13 mouse cellular contexts compared by ENCODE assay signal in the genomic region with DNA sequence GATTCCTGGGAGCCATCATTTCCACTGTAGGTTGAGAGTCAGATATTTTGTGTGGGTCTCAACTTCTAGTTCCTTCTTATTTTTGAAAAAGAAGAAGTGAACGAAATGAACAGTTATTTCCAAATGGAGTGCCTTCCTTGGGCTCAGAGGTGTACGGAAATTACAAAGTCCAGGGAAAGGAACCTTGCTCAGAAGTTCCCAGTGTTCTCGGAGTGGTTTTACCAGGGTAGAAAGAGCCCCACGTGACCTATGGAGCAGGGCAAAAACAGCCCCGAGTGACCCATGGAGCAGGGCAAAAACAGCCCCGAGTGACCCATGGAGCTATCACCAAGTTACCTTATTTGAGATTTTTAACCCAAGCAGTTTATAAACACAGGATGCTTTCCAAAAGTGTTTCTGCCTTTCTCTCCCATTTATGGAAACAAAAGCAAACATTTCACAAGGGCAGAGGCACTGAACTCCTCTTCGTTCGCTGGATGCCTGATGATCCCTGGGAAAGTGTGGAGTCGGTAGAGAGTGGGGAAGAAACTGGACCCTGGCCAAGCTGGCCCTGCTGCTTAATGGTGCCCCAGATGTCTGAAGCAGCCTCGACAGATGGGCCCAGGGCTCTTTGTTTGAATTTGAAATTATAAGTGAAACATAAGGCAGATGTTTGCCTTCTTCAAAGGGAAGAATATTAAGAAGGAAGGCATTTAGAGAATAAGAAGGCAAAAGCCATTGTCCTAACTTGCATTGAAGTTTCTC.
DNase-seq lines count a peak whose midpoint lies in the region; ATAC-seq and TF ChIP-seq lines count a peak whose summit lies in the region.
"Had no signal": no experiment of that assay in that cellular context is flagged by ENCODE, and none has a peak within 500 bp of the region (broad histone marks: within the 10 kb centered on the region; RNA-seq: fewer than 3 reads in every experiment).

No protein-coding gene starts in this region.

- H3K79me2 ChIP-seq in liver, adult 2 months (ENCODE audit: control insufficient read depth, insufficient read depth, low read length), result no peaks in the 10 kb centered on the region

- H3K36me3 ChIP-seq in liver, adult 2 months (ENCODE audit: control insufficient read depth, insufficient read depth, low read length), result no peaks in the 10 kb centered on the region
- no peaks in the 10 kb centered on the region for H3K36me3 ChIP-seq in liver, embryonic 12.5 days
- no peaks in the 10 kb centered on the region for H3K36me3 ChIP-seq in liver, embryonic 16.5 days (ENCODE audit: control insufficient read depth, insufficient read depth)
- no peaks in the 10 kb centered on the region for H3K36me3 ChIP-seq in heart, embryonic 12.5 days
- H3K36me3 ChIP-seq: liver, embryonic 15.5 days had no signal

- no peak for TF ChIP-seq CTCF in liver, adult 2 months (IDR thresholded peaks at IDR 0.05; ENCODE audit: low read depth, low read length)

- H3K27me3 ChIP-seq in liver, adult 2 months (ENCODE audit: control insufficient read depth, insufficient read depth, low read length), result no peaks in the 10 kb centered on the region
- H3K27me3 ChIP-seq in liver, embryonic 12.5 days (replicated peaks), result no peaks in the 10 kb centered on the region
- no peaks in the 10 kb centered on the region for H3K27me3 ChIP-seq in liver, embryonic 16.5 days (ENCODE audit: control insufficient read depth, insufficient read depth, low read depth, low read length)
- H3K27me3 ChIP-seq in heart, embryonic 12.5 days (replicated peaks), result no peaks in the 10 kb centered on the region
- H3K27me3 ChIP-seq: liver, embryonic 15.5 days had no signal

- no peak overlapping the region for H3K4me3 ChIP-seq in liver, adult 2 months (ENCODE audit: insufficient read depth, low read depth, low read length)
- no peak overlapping the region for H3K4me3 ChIP-seq in liver, embryonic 12.5 days
- H3K4me3 ChIP-seq in liver, embryonic 16.5 days (ENCODE audit: low read depth, low read length), result no peak overlapping the region
- H3K4me3 ChIP-seq in heart, embryonic 12.5 days, result no peak overlapping the region
- H3K4me3 ChIP-seq: liver, embryonic 15.5 days had no signal

- no peak overlapping the region for H3K4me2 ChIP-seq in liver, embryonic 12.5 days
- H3K4me2 ChIP-seq in liver, embryonic 16.5 days (ENCODE audit: low read depth, low read length), result no peak overlapping the region; the same call in 1 of the 2 replicates
- H3K4me2 ChIP-seq in heart, embryonic 12.5 days, result no peak overlapping the region
- H3K4me2 ChIP-seq: heart, embryonic 11.5 days; liver, embryonic 15.5 days had no signal

- TF ChIP-seq POLR2A in liver, adult 2 months (IDR thresholded peaks at IDR 0.05; ENCODE audit: extremely low read depth, insufficient read depth, low read length), result no peak

- DNase-seq in embryo, embryonic 11 days, result peak; percentile 23
- no peak for DNase-seq in embryo, embryonic 10.5 days (ENCODE audit: low spot score)
- DNase-seq in liver, adult 2 months (ENCODE audit: extremely low read depth, low read depth, low spot score), result peak; percentile 97
- no peak for DNase-seq in heart, postnatal 4 days
- DNase-seq: adrenal gland, adult 2 months; cerebellum, adult 9-11 months; forebrain, postnatal 0 days had no signal

- peak overlapping the region; percentile 78 for H3K27ac ChIP-seq in liver, adult 2 months (replicated peaks; ENCODE audit: insufficient read depth, low read depth, low read length)
- no peak overlapping the region for H3K27ac ChIP-seq in liver, embryonic 12.5 days
- H3K27ac ChIP-seq in liver, embryonic 16.5 days (ENCODE audit: low read length), result no peak overlapping the region
- H3K27ac ChIP-seq in heart, embryonic 12.5 days (ENCODE audit: poor library complexity, severe bottlenecking), result no peak overlapping the region
- H3K27ac ChIP-seq: liver, embryonic 15.5 days had no signal

- H3K9me3 ChIP-seq in liver, embryonic 12.5 days (replicated peaks), result no peaks in the 10 kb centered on the region
- no peaks in the 10 kb centered on the region for H3K9me3 ChIP-seq in liver, embryonic 16.5 days (replicated peaks; ENCODE audit: control insufficient read depth, low read length)
- 0 out of 2 replicates have a peak, but pooled peaks cover 1% of the 10 kb centered on the region for H3K9me3 ChIP-seq in heart, embryonic 12.5 days (replicated peaks)
- H3K9me3 ChIP-seq: liver, embryonic 15.5 days had no signal

- peaks cover 3% of the 10 kb centered on the region for H3K4me1 ChIP-seq in liver, adult 2 months (ENCODE audit: control insufficient read depth, insufficient read depth, low read length)
- no peaks in the 10 kb centered on the region for H3K4me1 ChIP-seq in liver, embryonic 12.5 days
- H3K4me1 ChIP-seq in liver, embryonic 16.5 days (ENCODE audit: control insufficient read depth, low read depth, low read length), result no peaks in the 10 kb centered on the region; the same call in 1 of the 2 replicates
- H3K4me1 ChIP-seq in heart, embryonic 12.5 days (replicated peaks), result no peaks in the 10 kb centered on the region

- no peak overlapping the region for H3K9ac ChIP-seq in liver, adult 2 months (ENCODE audit: low read depth, low read length)
- no peak overlapping the region for H3K9ac ChIP-seq in liver, embryonic 12.5 days
- no peak overlapping the region for H3K9ac ChIP-seq in liver, embryonic 16.5 days (ENCODE audit: low read depth, low read length)
- H3K9ac ChIP-seq in heart, embryonic 12.5 days, result no peak overlapping the region
- H3K9ac ChIP-seq: forebrain, postnatal 0 days; liver, embryonic 15.5 days had no signal

- no peak for ATAC-seq in liver, embryonic 12.5 days
- peak; percentile 62 for ATAC-seq in common myeloid progenitor, adult 5-6 weeks (replicated peaks; ENCODE audit: low read depth, poor library complexity, severe bottlenecking)
- peak; percentile 63 for ATAC-seq in liver, embryonic 16.5 days (ENCODE audit: low read depth)
- ATAC-seq in heart, embryonic 12.5 days (ENCODE audit: insufficient number of reproducible peaks, low FRiP score), result no peak
- ATAC-seq: forebrain, postnatal 0 days had no signal

- 15% methylated on average over 10 of the region's 10 CpGs for WGBS in liver, adult 2 months
- 57% methylated on average over 10 of the region's 10 CpGs for WGBS in liver, embryonic 12.5 days (ENCODE audit: insufficient replicate concordance)
- WGBS in liver, embryonic 16.5 days (ENCODE audit: insufficient replicate concordance), result 49% methylated on average over 10 of the region's 10 CpGs
- 69% methylated on average over 10 of the region's 10 CpGs for WGBS in heart, embryonic 12.5 days

Comparison
In these comparisons a context has a peak if more than half of its experiments do, and no peak if none do; other contexts are left out.
1. DNase-seq: peak in embryo, embryonic 11 days (single experiment) and liver, adult 2 months (single experiment); none in embryo, embryonic 10.5 days (single experiment) and heart, postnatal 4 days (single experiment).
2. ATAC-seq: peak in common myeloid progenitor, adult 5-6 weeks (single experiment) and liver, embryonic 16.5 days (single experiment); none in liver, embryonic 12.5 days (single experiment) and heart, embryonic 12.5 days (single experiment).